In genomic region chr15:80083276-80083731, GRCm38 (mm10) we compare ENCODE assay signal across 8 mouse cellular contexts. TPM values are rescaled to one million over a fixed set of nuclear protein-coding genes. Genes with fewer than 3 reads are reported as not detected.
A peak's percentile ranks its signal among the peaks of the same experiment; 100 is the strongest.
DNase-seq lines count a peak whose midpoint lies in the region; ATAC-seq lines count a peak whose summit lies in the region.

No protein-coding gene starts in this region.

- H3K4me3 ChIP-seq in hindbrain, embryonic 15.5 days = peak overlapping the region; percentile 70

- peak overlapping the region; percentile 82 for H3K4me2 ChIP-seq in hindbrain, embryonic 15.5 days

- peaks cover 35% of the 10 kb centered on the region for H3K4me1 ChIP-seq in hindbrain, embryonic 15.5 days (replicated peaks)

- peak; percentile 97 for ATAC-seq in hindbrain, embryonic 15.5 days (ENCODE audit: low FRiP score, low read depth)

- DNase-seq in R1 (ENCODE audit: low read depth, low spot score) = peak; percentile 100
- DNase-seq in cerebellum, postnatal 25 days = peak; percentile 98 to 99
- peak; percentile 96 to 98 for DNase-seq in frontal cortex, postnatal 25 days (ENCODE audit: low spot score in 2 of 2)
- DNase-seq in left cerebral cortex, adult 11 months (ENCODE audit: low spot score) = peak; percentile 99
- DNase-seq in lung, postnatal 4 days = peak; percentile 98 to 99
- peak; percentile 98 for DNase-seq in retina, postnatal 7 days (ENCODE audit: low read depth, low spot score)
- peak; percentile 92 for DNase-seq in urinary bladder, adult 2 months (ENCODE audit: low spot score)

- H3K9ac ChIP-seq in hindbrain, embryonic 15.5 days = peak overlapping the region; percentile 95

- under 1% methylated on average over 30 of the region's 30 CpGs for WGBS in hindbrain, embryonic 15.5 days

- peaks cover 29% of the 10 kb centered on the region for H3K36me3 ChIP-seq in hindbrain, embryonic 15.5 days

- peak overlapping the region; percentile 97 for H3K27ac ChIP-seq in hindbrain, embryonic 15.5 days (replicated peaks)

- no peaks in the 10 kb centered on the region for H3K27me3 ChIP-seq in hindbrain, embryonic 15.5 days

- H3K9me3 ChIP-seq in hindbrain, embryonic 15.5 days = no peaks in the 10 kb centered on the region

RNA-seq across cellular contexts. Expression of gene Syngr1, which starts 7.8 kb away (rescaled TPM):
- polyA plus RNA-seq in hindbrain, embryonic 15.5 days (2015; fragmentation: Nextera tagmentation; extraction: Ambion mirVana) = 61.5 and 64.3 TPM in 2 replicates
- 54.2 and 62.1 TPM in 2 replicates for polyA plus RNA-seq in urinary bladder, adult 2 months (2012; rRNA removed)

RNA-seq across cellular contexts. Expression of gene Rpl3, which starts 8.4 kb away (rescaled TPM):
- polyA plus RNA-seq in hindbrain, embryonic 15.5 days (2015; fragmentation: Nextera tagmentation; extraction: Ambion mirVana) = 547 and 570 TPM in 2 replicates
- 1,075 and 1,270 TPM in 2 replicates for polyA plus RNA-seq in urinary bladder, adult 2 months (2012; rRNA removed)

RNA-seq across cellular contexts. Expression of gene Tab1, which starts 49.6 kb away (rescaled TPM):
- 37.4 and 40.2 TPM in 2 replicates for polyA plus RNA-seq in hindbrain, embryonic 15.5 days (2015; fragmentation: Nextera tagmentation; extraction: Ambion mirVana)
- polyA plus RNA-seq in urinary bladder, adult 2 months (2012; rRNA removed) = 33.5 and 36.7 TPM in 2 replicates

Comparison
In these comparisons a context has a peak if more than half of its experiments do, and no peak if none do; other contexts are left out.
1. Peak in every context shown above with its lines: DNase-seq, ATAC-seq, H3K4me3 ChIP-seq and H3K27ac ChIP-seq.